Mouse (Mus musculus) heart, postnatal 0 days (tissue): Measurements from ENCODE around the gene Abr. TPM values are rescaled to one million over a fixed set of nuclear protein-coding genes. Genes with fewer than 3 reads are reported as not detected.

Source experiments
- ATAC-seq: fragments of 200-750 bp; cut with Nextera tagmentation; 2 replicates; pipeline ENCODE4 v1.8.0; 2017; ENCODE audit warnings: low read depth, moderate number of reproducible peaks, moderate library complexity; ENCODE audit not compliant: insufficient read depth
- DNase-seq: peaks from one replicate; pipeline ENCODE4 v3.0.0-alpha.2; 2016; ENCODE audit warnings: low spot score
- H3K27ac ChIP-seq: fragments of 300-500 bp; sonication (generic); 2 replicates; pipeline ENCODE4 v1.5.1; 2014; ENCODE audit warnings: low read depth, mild to moderate bottlenecking
- H3K27me3 ChIP-seq: fragments of 300-500 bp; sonication (generic); 2 replicates; pipeline ENCODE4 v1.6.1; 2014; ENCODE audit warnings: low read length, mixed read lengths; ENCODE audit not compliant: control insufficient read depth, insufficient read depth
- H3K36me3 ChIP-seq: fragments of 300-500 bp; sonication (generic); replicated peaks from 2 replicates; pipeline ENCODE4 v1.6.1; 2014; ENCODE audit warnings: low read length, mixed read lengths; ENCODE audit not compliant: control insufficient read depth, insufficient read depth
- H3K4me1 ChIP-seq: fragments of 300-500 bp; sonication (generic); 2 replicates; pipeline ENCODE4 v1.6.1; 2014; ENCODE audit warnings: antibody characterized with exemption; ENCODE audit not compliant: control insufficient read depth, insufficient read depth
- H3K4me2 ChIP-seq: fragments of 300-500 bp; sonication (generic); 2 replicates; pipeline ENCODE4 v1.6.1; 2014; ENCODE audit warnings: low read depth, mild to moderate bottlenecking, low read length, moderate library complexity
- H3K4me3 ChIP-seq: fragments of 300-500 bp; sonication (generic); 2 replicates; pipeline ENCODE4 v1.5.1; 2014; ENCODE audit warnings: low read depth, low read length
- H3K9ac ChIP-seq: fragments of 300-500 bp; sonication (generic); replicated peaks from 2 replicates; pipeline ENCODE4 v1.6.1; 2014; ENCODE audit warnings: low read depth, low read length, mixed read lengths
- H3K9me3 ChIP-seq: fragments of 300-500 bp; sonication (generic); replicated peaks from 2 replicates; pipeline ENCODE4 v1.6.1; 2016; ENCODE audit warnings: low read length; ENCODE audit not compliant: control insufficient read depth
- CTCF ChIP-seq: IDR thresholded peaks from 2 replicates; pipeline ENCODE4 v1.5.1; 2016; ENCODE audit warnings: antibody characterized with exemption, control low read depth, low read depth
- EP300 ChIP-seq: IDR thresholded peaks from 2 replicates; pipeline ENCODE4 v1.6.1; 2016; ENCODE audit warnings: antibody characterized with exemption, low read depth
- WGBS: fragments of 180-500 bp; shearing (Covaris S2); extraction: QIAGEN DNeasy Blood & Tissue Kit; methylation state at CpG from one replicate; pipeline ENCODE4 v1.1.7; 2014; 5-methylcytosine and 5-hydroxymethylcytosine counted together
- polyA plus RNA-seq: library from polyadenylated mRNA; unstranded; fragments of >200 nt; fragmentation: Nextera tagmentation; extraction: Ambion mirVana; gene quantifications from 2 replicates; pipeline ENCODE4 v1.2.1, GENCODE M21; 2015
- total RNA-seq: library from RNA; depleted of rRNA; stranded (reverse); fragments of >200 nt; gene quantifications from 2 replicates; pipeline ENCODE4 v1.2.3, GENCODE M21; 2014; ENCODE audit warnings: low replicate concordance

The Abr gene
- total and polyA plus RNA-seq, 2 experiments from 2014 or later, result 14.1 to 48.9 TPM

- Histone ChIP-seq H3K4me3 (no peak overlapping the region), H3K9ac (no peak overlapping the region), H3K4me1 (no peaks in the 10 kb centered on the region), H3K27ac (no peak overlapping the region), H3K36me3 (no peaks in the 10 kb centered on the region), H3K27me3 (no peaks in the 10 kb centered on the region), H3K4me2 (no peak overlapping the region), H3K9me3 (no peaks in the 10 kb centered on the region)
- no peak for DNase-seq
- ATAC-seq, result no peak
- 76% methylated on average over 6 of the region's 6 CpGs for WGBS
- TF ChIP-seq CTCF (no peak), EP300 (no peak)
Measured at GRCm38 (mm10) chr11:76520889-76521288, 101.2 kb downstream of the Abr start.

DNA sequence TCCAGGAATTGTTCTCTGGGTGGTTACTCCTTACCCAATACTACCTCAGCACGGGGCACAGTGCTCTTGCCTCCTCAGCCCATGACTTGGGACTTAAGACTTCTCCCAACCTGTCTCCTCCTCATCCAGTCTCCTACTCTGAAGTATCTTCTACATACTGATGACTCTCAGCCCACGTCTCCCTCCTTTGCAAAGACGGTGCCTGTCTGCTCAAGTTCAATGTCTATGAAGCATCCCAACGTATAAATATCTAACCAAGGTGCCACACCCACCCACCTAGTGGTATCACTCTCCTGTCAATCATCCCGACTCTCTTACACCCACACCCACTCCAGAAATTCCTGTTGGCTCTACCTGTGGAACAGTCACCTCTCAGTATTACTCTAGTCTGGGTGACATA is 103.5 kb downstream of the Abr start:
- Histone ChIP-seq H3K9ac (no peak overlapping the region), H3K27me3 (no peaks in the 10 kb centered on the region), H3K4me2 (no peak overlapping the region), H3K36me3 (no peaks in the 10 kb centered on the region), H3K4me3 (no peak overlapping the region), H3K27ac (no peak overlapping the region), H3K9me3 (no peaks in the 10 kb centered on the region), H3K4me1 (peaks cover 12% of the 10 kb centered on the region)
- WGBS, result 79% methylated on average over 5 of the region's 5 CpGs
- TF ChIP-seq CTCF (no peak), EP300 (no peak)
- DNase-seq (no peak), ATAC-seq (no peak)

- H3K4me1 ChIP-seq, result peaks cover 12% of the 10 kb centered on the region
- 85% methylated on average over 4 of the region's 4 CpGs for WGBS
- ATAC-seq (no peak), DNase-seq (no peak)
- H3K27ac ChIP-seq, result no peak overlapping the region
- H3K9ac ChIP-seq, result no peak overlapping the region
- H3K4me3 ChIP-seq, result no peak overlapping the region
- no peaks in the 10 kb centered on the region for H3K9me3 ChIP-seq
- no peak overlapping the region for H3K4me2 ChIP-seq
- no peak for TF ChIP-seq CTCF
- TF ChIP-seq EP300, result no peak
- H3K27me3 ChIP-seq, result no peaks in the 10 kb centered on the region
- H3K36me3 ChIP-seq, result no peaks in the 10 kb centered on the region
Measured at GRCm38 (mm10) chr11:76518125-76518524, 104.0 kb downstream of the Abr start.

GRCm38 (mm10) chr11:76516951-76517350 is 105.2 kb downstream of the Abr start:
- H3K4me3 ChIP-seq, result no peak overlapping the region
- H3K4me2 ChIP-seq, result no peak overlapping the region
- 74% methylated on average over 3 of the region's 3 CpGs for WGBS
- no peak overlapping the region for H3K27ac ChIP-seq
- H3K9ac ChIP-seq, result no peak overlapping the region
- ATAC-seq (no peak), DNase-seq (no peak)
- H3K4me1 ChIP-seq, result peaks cover 12% of the 10 kb centered on the region
- H3K27me3 ChIP-seq, result no peaks in the 10 kb centered on the region
- H3K36me3 ChIP-seq, result no peaks in the 10 kb centered on the region
- TF ChIP-seq CTCF (no peak), EP300 (no peak)
- H3K9me3 ChIP-seq, result no peaks in the 10 kb centered on the region

DNA sequence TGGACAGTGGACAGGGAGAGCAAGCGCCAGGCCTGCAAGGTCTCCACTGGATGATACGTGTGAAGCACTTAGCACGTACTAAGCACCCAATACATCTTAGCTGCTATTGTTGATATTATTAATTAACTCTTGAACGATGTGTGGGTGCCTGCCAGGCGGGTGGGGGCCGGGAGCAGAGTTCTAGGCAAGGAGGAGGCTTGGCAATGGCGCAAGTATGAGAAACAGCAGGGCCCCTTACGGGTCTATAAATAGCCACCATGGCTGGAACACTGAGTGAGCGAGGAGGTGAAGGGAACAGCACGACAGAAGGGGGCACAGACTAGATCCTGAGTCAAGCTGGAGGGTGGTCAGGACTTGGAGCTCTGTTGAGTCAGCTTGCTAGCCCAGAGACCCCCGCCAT is 107.0 kb downstream of the Abr start:
- 25% methylated on average over 11 of the region's 11 CpGs for WGBS
- ATAC-seq (peak; percentile 80), DNase-seq (peak; percentile 40)
- Histone ChIP-seq H3K27ac (peak overlapping the region; percentile 43), H3K9me3 (no peaks in the 10 kb centered on the region), H3K4me2 (no peak overlapping the region), H3K4me3 (no peak overlapping the region), H3K4me1 (peaks cover 18% of the 10 kb centered on the region), H3K36me3 (no peaks in the 10 kb centered on the region), H3K27me3 (no peaks in the 10 kb centered on the region), H3K9ac (no peak overlapping the region)
- TF ChIP-seq EP300, result no peak
- TF ChIP-seq CTCF, result no peak

GRCm38 (mm10) chr11:76510977-76511376 is 111.1 kb downstream of the Abr start:
- 68% methylated on average over 4 of the region's 4 CpGs for WGBS
- Histone ChIP-seq H3K4me1 (peaks cover 18% of the 10 kb centered on the region), H3K36me3 (no peaks in the 10 kb centered on the region), H3K4me2 (no peak overlapping the region), H3K4me3 (no peak overlapping the region), H3K27me3 (no peaks in the 10 kb centered on the region), H3K27ac (no peak overlapping the region), H3K9me3 (no peaks in the 10 kb centered on the region), H3K9ac (no peak overlapping the region)
- no peak for ATAC-seq
- no peak for DNase-seq
- TF ChIP-seq EP300, result no peak
- TF ChIP-seq CTCF, result no peak; the same call in 1 of the 2 replicates
